Mouse (Mus musculus) myocyte (in vitro differentiated cells): ENCODE data around the gene Slc44a1.

ENCODE experiments used
- MAX ChIP-seq: IDR thresholded peaks from one replicate; pipeline ENCODE4 v1.6.1; 2011; ENCODE audit warnings: low read depth, mild to moderate bottlenecking, control low read depth
- MYOD1 ChIP-seq, 3 experiments: IDR thresholded peaks; one replicate each; pipeline ENCODE4 v1.6.1; 2011; ENCODE audit warnings: control low read depth in 2 of 3, low read depth in 2 of 3, mild to moderate bottlenecking in 2 of 3, moderate library complexity in 1 of 3; ENCODE audit not compliant: insufficient read length in 2 of 3, control insufficient read depth in 1 of 3
- MYOG ChIP-seq, 3 experiments: IDR thresholded peaks; one replicate each; pipeline ENCODE4 v1.6.1; 2011; ENCODE audit warnings: control low read depth in 2 of 3, low read depth in 2 of 3, mild to moderate bottlenecking in 2 of 3; ENCODE audit not compliant: insufficient read length in 2 of 3, control insufficient read depth in 1 of 3, insufficient read depth in 1 of 3
- POLR2A ChIP-seq: IDR thresholded peaks from one replicate; pipeline ENCODE4 v1.6.1; 2011; ENCODE audit warnings: low read depth, mild to moderate bottlenecking, control low read depth, moderate library complexity; ENCODE audit not compliant: insufficient read length

- TF ChIP-seq MYOD1 (IDR thresholded peaks at IDR 0.05; ENCODE audit: control insufficient read depth in 1 of 3, insufficient read length in 2 of 3, low read depth in 2 of 3), result no peak
- no peak for TF ChIP-seq MYOG (IDR thresholded peaks at IDR 0.05; ENCODE audit: control insufficient read depth in 1 of 3, insufficient read depth in 1 of 3, insufficient read length in 2 of 3, low read depth in 2 of 3)
- TF ChIP-seq MAX, result no peak
- no peak for TF ChIP-seq POLR2A
Observed at GRCm38 (mm10) chr4:53422799-53423198, 17.4 kb upstream of the Slc44a1 start.
